Mouse (Mus musculus) hindbrain, embryonic 12.5 days (tissue): ENCODE data around the gene Mrnip. TPM values are rescaled to one million over a fixed set of nuclear protein-coding genes. Genes with fewer than 3 reads are reported as not detected.

Experiments used
- ATAC-seq: fragments of 200-750 bp; cut with Nextera tagmentation; 2 replicates; pipeline ENCODE4 v1.8.0; 2017; ENCODE audit warnings: moderate TSS enrichment; ENCODE audit not compliant: low FRiP score
- H3K27ac ChIP-seq: fragments of 300-500 bp; sonication (generic); 2 replicates; pipeline ENCODE4 v1.5.1; 2016; ENCODE audit warnings: mild to moderate bottlenecking
- H3K27me3 ChIP-seq: fragments of 300-500 bp; sonication (generic); 2 replicates; pipeline ENCODE4 v1.6.1; 2016; ENCODE audit warnings: mild to moderate bottlenecking
- H3K36me3 ChIP-seq: fragments of 300-500 bp; sonication (generic); 2 replicates; pipeline ENCODE4 v1.6.1; 2016; ENCODE audit warnings: mild to moderate bottlenecking
- H3K4me1 ChIP-seq: fragments of 300-500 bp; sonication (generic); 2 replicates; pipeline ENCODE4 v1.6.1; 2016
- H3K4me2 ChIP-seq: fragments of 300-500 bp; sonication (generic); replicated peaks from 2 replicates; pipeline ENCODE4 v1.6.1; 2016; ENCODE audit warnings: mild to moderate bottlenecking
- H3K4me3 ChIP-seq: fragments of 300-500 bp; sonication (generic); 2 replicates; pipeline ENCODE4 v1.5.1; 2016; ENCODE audit warnings: mild to moderate bottlenecking
- H3K9ac ChIP-seq: fragments of 300-500 bp; sonication (generic); 2 replicates; pipeline ENCODE4 v1.6.1; 2016; ENCODE audit warnings: mild to moderate bottlenecking, moderate library complexity
- H3K9me3 ChIP-seq: fragments of 300-500 bp; sonication (generic); replicated peaks from 2 replicates; pipeline ENCODE4 v1.6.1; 2016; ENCODE audit warnings: mild to moderate bottlenecking
- WGBS: fragments of 180-500 bp; shearing (Covaris S2); methylation state at CpG from one replicate; pipeline ENCODE4 v1.1.7; 2016; 5-methylcytosine and 5-hydroxymethylcytosine counted together
- polyA plus RNA-seq: library from polyadenylated mRNA; unstranded; fragments of >200 nt; fragmentation: Nextera tagmentation; extraction: Ambion mirVana; gene quantifications from 2 replicates; pipeline ENCODE4 v1.2.1, GENCODE M21; 2016

The Mrnip gene
- polyA plus RNA-seq, 1 experiment from 2014 or later: 22.2 TPM

- Histone ChIP-seq H3K9ac (no peak overlapping the region), H3K4me1 (no peaks in the 10 kb centered on the region), H3K36me3 (peaks cover 68% of the 10 kb centered on the region), H3K27ac (no peak overlapping the region), H3K9me3 (no peaks in the 10 kb centered on the region), H3K4me3 (no peak overlapping the region), H3K4me2 (no peak overlapping the region), H3K27me3 (no peaks in the 10 kb centered on the region)
- no peak for ATAC-seq
- 97% methylated on average over 3 of the region's 3 CpGs for WGBS
These were observed 11.8 kb upstream of the Mrnip start for GRCm38 (mm10) chr11:50162338-50163050.

GRCm38 (mm10) chr11:50168352-50168751 is 5.9 kb upstream of the Mrnip start:
- H3K27ac ChIP-seq: no peak overlapping the region
- H3K4me2 ChIP-seq: no peak overlapping the region
- no peak overlapping the region for H3K4me3 ChIP-seq
- ATAC-seq: no peak
- H3K4me1 ChIP-seq: no peaks in the 10 kb centered on the region
- no peaks in the 10 kb centered on the region for H3K9me3 ChIP-seq
- no peak overlapping the region for H3K9ac ChIP-seq
- peaks cover 62% of the 10 kb centered on the region for H3K36me3 ChIP-seq
- 90% methylated on average over 5 of the region's 5 CpGs for WGBS
- no peaks in the 10 kb centered on the region for H3K27me3 ChIP-seq

GRCm38 (mm10) chr11:50174730-50175187 is 515 bp downstream of the Mrnip start:
- peaks cover 10% of the 10 kb centered on the region; the same call in 1 of the 2 replicates for H3K4me1 ChIP-seq
- H3K9me3 ChIP-seq: no peaks in the 10 kb centered on the region
- peak overlapping the region; percentile 76 for H3K4me2 ChIP-seq
- 0% methylated on average over 27 of the region's 27 CpGs for WGBS
- peaks cover 43% of the 10 kb centered on the region for H3K36me3 ChIP-seq
- peak overlapping the region; percentile 76 for H3K4me3 ChIP-seq
- H3K27ac ChIP-seq: peak overlapping the region; percentile 90
- peak overlapping the region; percentile 78 for H3K9ac ChIP-seq
- H3K27me3 ChIP-seq: no peaks in the 10 kb centered on the region
- peak; percentile 99 for ATAC-seq

GRCm38 (mm10) chr11:50176351-50176750 is 2.1 kb downstream of the Mrnip start:
- Histone ChIP-seq H3K4me2 (no peak overlapping the region), H3K27ac (no peak overlapping the region), H3K9ac (no peak overlapping the region), H3K4me1 (peaks cover 10% of the 10 kb centered on the region; the same call in 1 of the 2 replicates), H3K36me3 (peaks cover 33% of the 10 kb centered on the region), H3K4me3 (no peak overlapping the region), H3K27me3 (no peaks in the 10 kb centered on the region), H3K9me3 (no peaks in the 10 kb centered on the region)
- ATAC-seq: no peak
- 70% methylated on average over 3 of the region's 3 CpGs for WGBS

GRCm38 (mm10) chr11:50177111-50177510 is 2.9 kb downstream of the Mrnip start:
- no peaks in the 10 kb centered on the region for H3K9me3 ChIP-seq
- WGBS: 74% methylated on average over 6 of the region's 6 CpGs
- no peak overlapping the region for H3K4me2 ChIP-seq
- no peak overlapping the region for H3K27ac ChIP-seq
- H3K27me3 ChIP-seq: no peaks in the 10 kb centered on the region
- H3K9ac ChIP-seq: no peak overlapping the region
- H3K4me1 ChIP-seq: peaks cover 10% of the 10 kb centered on the region; the same call in 1 of the 2 replicates
- peaks cover 27% of the 10 kb centered on the region for H3K36me3 ChIP-seq
- ATAC-seq: no peak
- H3K4me3 ChIP-seq: no peak overlapping the region

- Histone ChIP-seq H3K9me3 (no peaks in the 10 kb centered on the region), H3K27me3 (no peaks in the 10 kb centered on the region), H3K9ac (no peak overlapping the region), H3K4me1 (peaks cover 10% of the 10 kb centered on the region; the same call in 1 of the 2 replicates), H3K4me2 (no peak overlapping the region), H3K36me3 (peaks cover 32% of the 10 kb centered on the region), H3K27ac (no peak overlapping the region), H3K4me3 (no peak overlapping the region)
- no peak for ATAC-seq
- 75% methylated on average over 5 of the region's 5 CpGs for whole genome bisulfite sequencing
These were observed 4.6 kb downstream of the Mrnip start for GRCm38 (mm10) chr11:50178532-50179488.

GRCm38 (mm10) chr11:50180478-50181231 is 6.4 kb downstream of the Mrnip start:
- WGBS: 85% methylated on average over 6 of the region's 6 CpGs
- H3K27me3 ChIP-seq: no peaks in the 10 kb centered on the region
- no peak for ATAC-seq
- H3K9ac ChIP-seq: no peak overlapping the region
- H3K27ac ChIP-seq: no peak overlapping the region
- peaks cover 5% of the 10 kb centered on the region; the same call in 1 of the 2 replicates for H3K4me1 ChIP-seq
- H3K9me3 ChIP-seq: no peaks in the 10 kb centered on the region
- H3K36me3 ChIP-seq: peaks cover 32% of the 10 kb centered on the region
- no peak overlapping the region for H3K4me2 ChIP-seq
- H3K4me3 ChIP-seq: no peak overlapping the region

GRCm38 (mm10) chr11:50182702-50183101 is 8.5 kb downstream of the Mrnip start:
- Histone ChIP-seq H3K27ac (no peak overlapping the region), H3K4me1 (no peaks in the 10 kb centered on the region), H3K9ac (no peak overlapping the region), H3K4me2 (no peak overlapping the region), H3K9me3 (no peaks in the 10 kb centered on the region), H3K36me3 (peaks cover 32% of the 10 kb centered on the region), H3K27me3 (no peaks in the 10 kb centered on the region), H3K4me3 (no peak overlapping the region)
- WGBS: 95% methylated on average over 4 of the region's 4 CpGs
- no peak for ATAC-seq

GRCm38 (mm10) chr11:50184788-50185187 is 10.5 kb downstream of the Mrnip start:
- Histone ChIP-seq H3K9ac (no peak overlapping the region), H3K27me3 (no peaks in the 10 kb centered on the region), H3K4me3 (no peak overlapping the region), H3K4me1 (no peaks in the 10 kb centered on the region), H3K4me2 (no peak overlapping the region), H3K36me3 (peaks cover 28% of the 10 kb centered on the region; the same call in 1 of the 2 replicates), H3K9me3 (no peaks in the 10 kb centered on the region), H3K27ac (no peak overlapping the region)
- 75% methylated on average over 3 of the region's 3 CpGs for WGBS
- no peak for ATAC-seq

GRCm38 (mm10) chr11:50188682-50189081 is 14.4 kb downstream of the Mrnip start:
- no peak for ATAC-seq
- WGBS: 84% methylated on average over 7 of the region's 7 CpGs

GRCm38 (mm10) chr11:50190362-50190761 is 16.1 kb downstream of the Mrnip start:
- WGBS: 90% methylated on average over 4 of the region's 4 CpGs
- 0 out of 2 replicates have a peak, but pooled peaks cover 18% of the 10 kb centered on the region for H3K36me3 ChIP-seq

More at GRCm38 (mm10) chr11:50188682-50189081, 14.4 kb downstream of the Mrnip start:
- H3K9me3 ChIP-seq: no peaks in the 10 kb centered on the region
- 0 out of 2 replicates have a peak, but pooled peaks cover 14% of the 10 kb centered on the region for H3K36me3 ChIP-seq
- H3K4me3 ChIP-seq: no peak overlapping the region
- no peak overlapping the region for H3K9ac ChIP-seq
- no peaks in the 10 kb centered on the region for H3K4me1 ChIP-seq
- no peaks in the 10 kb centered on the region for H3K27me3 ChIP-seq
- no peak overlapping the region for H3K4me2 ChIP-seq
- no peak overlapping the region for H3K27ac ChIP-seq

More at GRCm38 (mm10) chr11:50190362-50190761, 16.1 kb downstream of the Mrnip start:
- Histone ChIP-seq H3K9me3 (no peaks in the 10 kb centered on the region), H3K4me2 (no peak overlapping the region), H3K4me3 (no peak overlapping the region), H3K27me3 (no peaks in the 10 kb centered on the region), H3K9ac (no peak overlapping the region), H3K4me1 (no peaks in the 10 kb centered on the region), H3K27ac (no peak overlapping the region)
- ATAC-seq: no peak
